Mouse (Mus musculus) activated CD4-positive, CD25-positive, alpha-beta regulatory T cell (primary cell): ENCODE data around the gene Gm13288. TPM values are rescaled to one million over a fixed set of nuclear protein-coding genes. Genes with fewer than 3 reads are reported as not detected.

Experiments used
- polyA plus RNA-seq, 2 experiments: library from polyadenylated mRNA; unstranded; fragments of 100-300 nt; shearing (Covaris generic); gene quantifications; one replicate each; pipeline ENCODE4 v1.2.1; 2017

Gm13288 gene
- under 1 TPM in 1 of 2 experiments, not detected in 1; 0.10 TPM for polyA plus RNA-seq

GRCm38 (mm10) chr4:88805231-88805630 lies at the start of gene Gm13288:
Gene Gm13288, plus strand, starts transcription at chr4:88805531.

GRCm38 (mm10) chr4:88759610-88760268 lies 45.6 kb upstream of the Gm13288 start, which contains the start of gene Gm13283:
Gene Gm13283, plus strand, starts transcription at chr4:88760119.

GRCm38 (mm10) chr4:88773534-88773933 lies 31.8 kb upstream of the Gm13288 start, which contains the start of gene Gm13290:
Gene Gm13290, plus strand, starts transcription at chr4:88773834.

GRCm38 (mm10) chr4:88776622-88777021 lies 28.7 kb upstream of the Gm13288 start, which contains the start of gene Gm13289:
Gene Gm13289, plus strand, starts transcription at chr4:88776922.

GRCm38 (mm10) chr4:88779550-88779949 lies 25.8 kb upstream of the Gm13288 start, which contains the start of gene Gm13272:
Gene Gm13272, plus strand, starts transcription at chr4:88779850.

GRCm38 (mm10) chr4:88781831-88782230 lies 23.5 kb upstream of the Gm13288 start, which contains the start of gene Ifnz:
Gene Ifnz, plus strand, starts transcription at chr4:88782131.

GRCm38 (mm10) chr4:88785409-88785808 lies 19.9 kb upstream of the Gm13288 start, which contains the start of gene Gm13276:
Gene Gm13276, plus strand, starts transcription at chr4:88785709.

GRCm38 (mm10) chr4:88788402-88788801 lies 16.9 kb upstream of the Gm13288 start, which contains the start of gene Gm13277:
Gene Gm13277, plus strand, starts transcription at chr4:88788632.

GRCm38 (mm10) chr4:88791250-88791649 lies 14.1 kb upstream of the Gm13288 start, which contains the start of gene Gm13278:
Gene Gm13278, plus strand, starts transcription at chr4:88791550.

GRCm38 (mm10) chr4:88793936-88794675 lies 11.2 kb upstream of the Gm13288 start, which contains the start of gene Gm13275:
Gene Gm13275, plus strand, starts transcription at chr4:88794487.

GRCm38 (mm10) chr4:88797097-88797496 lies 8.2 kb upstream of the Gm13288 start, which contains the start of gene Gm13279:
Gene Gm13279, plus strand, starts transcription at chr4:88797397.

GRCm38 (mm10) chr4:88799365-88799764 lies 6.0 kb upstream of the Gm13288 start, which contains the start of gene Gm13285:
Gene Gm13285, plus strand, starts transcription at chr4:88799665.

GRCm38 (mm10) chr4:88802954-88803353 lies 2.4 kb upstream of the Gm13288 start, which contains the start of gene Gm13287:
Gene Gm13287, plus strand, starts transcription at chr4:88803254.

GRCm38 (mm10) chr4:88815928-88816327 lies 10.6 kb downstream of the Gm13288 start, which contains the start of gene Ifna7:
Gene Ifna7, plus strand, starts transcription at chr4:88816228.

GRCm38 (mm10) chr4:88819659-88820058 lies 14.3 kb downstream of the Gm13288 start, which contains the start of gene Ifna11:
Gene Ifna11, plus strand, starts transcription at chr4:88819959.

GRCm38 (mm10) chr4:88827116-88827515 lies 21.8 kb downstream of the Gm13288 start, which contains the start of gene Ifna6:
Gene Ifna6, plus strand, starts transcription at chr4:88827416.

GRCm38 (mm10) chr4:88835225-88835624 lies 29.9 kb downstream of the Gm13288 start, which contains the start of gene Ifna5:
Gene Ifna5, plus strand, starts transcription at chr4:88835525.

GRCm38 (mm10) chr4:88841438-88841911 lies 36.1 kb downstream of the Gm13288 start, which contains the start of gene Ifna4:
Gene Ifna4, plus strand, starts transcription at chr4:88841861.

GRCm38 (mm10) chr4:88849698-88850097 lies 44.4 kb downstream of the Gm13288 start, which contains the start of gene Ifna1:
Gene Ifna1, plus strand, starts transcription at chr4:88850087.

